Mouse (Mus musculus): ENCODE data around the gene Hoxb7. TPM values are rescaled to one million over a fixed set of nuclear protein-coding genes. Genes with fewer than 3 reads are reported as not detected.

The Hoxb7 gene
- polyA plus RNA-seq, 1 experiment: not detected

DNA sequence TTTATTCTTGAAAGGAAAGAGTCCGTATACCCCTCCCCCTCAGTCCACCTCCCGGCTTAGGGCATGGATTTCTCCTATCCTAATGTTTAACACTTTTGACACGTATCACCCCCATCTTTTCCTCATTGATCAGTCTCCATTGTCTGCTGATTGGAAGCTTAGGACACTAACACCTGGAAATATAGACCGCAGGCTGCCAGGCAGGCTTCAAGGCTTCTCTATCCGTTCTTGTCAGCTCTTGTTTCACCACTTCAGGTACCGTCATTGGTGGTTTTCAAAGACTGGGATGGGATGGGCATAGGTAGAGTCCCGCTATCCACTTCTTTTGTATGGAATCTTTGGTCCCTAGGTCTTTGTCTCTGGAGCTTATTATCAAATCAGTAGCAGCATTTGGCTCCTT, 40.7 kb downstream of the Hoxb7 start:
- no peaks in the 10 kb centered on the region for H3K9me3 ChIP-seq (replicated peaks; ENCODE audit: control insufficient read depth, insufficient read depth, low read length, poor library complexity, severe bottlenecking)
- H3K9ac ChIP-seq (ENCODE audit: low read depth, poor library complexity, severe bottlenecking): no peak overlapping the region
- peaks cover 58% of the 10 kb centered on the region for H3K27me3 ChIP-seq (ENCODE audit: control insufficient read depth, insufficient read depth, low read length, poor library complexity, severe bottlenecking)
- no peak overlapping the region for H3K4me3 ChIP-seq (ENCODE audit: low read depth, low read length)
- TF ChIP-seq EP300 (IDR thresholded peaks at IDR 0.05; ENCODE audit: insufficient read depth, low read depth, low read length) (no peak), CTCF (IDR thresholded peaks at IDR 0.05; ENCODE audit: low read depth, low read length) (no peak), POLR2A (IDR thresholded peaks at IDR 0.05; ENCODE audit: insufficient read depth, low read length) (no peak)
- H3K4me1 ChIP-seq (ENCODE audit: control insufficient read depth, insufficient read depth, low read length): peaks cover 2% of the 10 kb centered on the region
- H3K27ac ChIP-seq (ENCODE audit: insufficient read depth, low read length): no peak overlapping the region
- H3K36me3 ChIP-seq (ENCODE audit: control insufficient read depth, insufficient read depth, low read length, poor library complexity, severe bottlenecking): no peaks in the 10 kb centered on the region

DNA sequence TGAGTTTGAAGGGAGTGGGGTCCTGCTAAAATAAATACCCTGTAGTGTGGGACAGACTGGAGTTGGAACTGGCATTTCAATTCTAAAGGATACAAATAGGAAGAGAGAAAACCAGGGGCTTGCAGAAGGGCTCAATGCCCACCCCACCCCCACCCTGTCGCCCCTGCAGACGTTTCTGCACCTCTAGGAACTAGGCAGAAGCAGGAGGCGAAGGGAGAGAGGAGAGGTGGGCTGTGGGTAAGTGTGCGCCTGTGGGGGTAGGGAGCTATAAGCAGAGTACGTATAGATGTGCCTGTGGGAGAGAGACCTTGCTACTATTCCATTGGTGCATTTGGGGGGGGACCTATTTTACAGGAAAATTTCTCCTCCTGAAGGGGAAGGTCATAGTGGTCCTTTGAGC, 41.3 kb downstream of the Hoxb7 start:
- peaks cover 61% of the 10 kb centered on the region for H3K27me3 ChIP-seq (ENCODE audit: control insufficient read depth, insufficient read depth, low read length, poor library complexity, severe bottlenecking)
- no peak for TF ChIP-seq CTCF (IDR thresholded peaks at IDR 0.05; ENCODE audit: low read depth, low read length)
- TF ChIP-seq EP300 (IDR thresholded peaks at IDR 0.05; ENCODE audit: insufficient read depth, low read depth, low read length): no peak
- no peak for TF ChIP-seq POLR2A (IDR thresholded peaks at IDR 0.05; ENCODE audit: insufficient read depth, low read length)
- no peak overlapping the region for H3K4me3 ChIP-seq (ENCODE audit: low read depth, low read length)
- no peaks in the 10 kb centered on the region for H3K36me3 ChIP-seq (ENCODE audit: control insufficient read depth, insufficient read depth, low read length, poor library complexity, severe bottlenecking)
- H3K4me1 ChIP-seq (ENCODE audit: control insufficient read depth, insufficient read depth, low read length): peaks cover 2% of the 10 kb centered on the region
- H3K9ac ChIP-seq (ENCODE audit: low read depth, poor library complexity, severe bottlenecking): no peak overlapping the region
- H3K27ac ChIP-seq (ENCODE audit: insufficient read depth, low read length): no peak overlapping the region
- no peaks in the 10 kb centered on the region for H3K9me3 ChIP-seq (replicated peaks; ENCODE audit: control insufficient read depth, insufficient read depth, low read length, poor library complexity, severe bottlenecking)

DNA sequence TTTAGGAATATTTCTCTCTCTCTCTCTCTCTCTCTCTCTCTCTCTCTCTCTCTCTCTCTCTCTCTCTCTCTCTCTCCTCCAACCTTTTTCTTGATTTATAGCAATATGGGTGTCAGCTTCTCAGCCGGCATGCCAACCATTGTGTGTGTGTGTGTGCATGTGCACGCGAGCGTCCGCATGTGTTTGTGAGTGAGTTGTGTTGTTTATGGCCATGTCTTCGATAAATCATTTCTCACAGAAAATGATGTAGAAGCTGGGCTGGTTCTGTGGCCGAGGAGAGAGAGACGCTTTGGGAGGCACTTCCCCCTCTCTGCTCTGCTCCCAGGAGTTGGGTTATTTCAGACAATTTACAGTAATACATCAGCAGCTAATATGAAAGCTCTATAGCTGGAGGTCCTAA, 42.2 kb downstream of the Hoxb7 start:
- Histone ChIP-seq H3K36me3 (ENCODE audit: control insufficient read depth, insufficient read depth, low read length, poor library complexity, severe bottlenecking) (no peaks in the 10 kb centered on the region), H3K4me1 (ENCODE audit: control insufficient read depth, insufficient read depth, low read length) (peaks cover 2% of the 10 kb centered on the region), H3K9me3 (replicated peaks; ENCODE audit: control insufficient read depth, insufficient read depth, low read length, poor library complexity, severe bottlenecking) (no peaks in the 10 kb centered on the region), H3K4me3 (ENCODE audit: low read depth, low read length) (no peak overlapping the region), H3K27ac (ENCODE audit: insufficient read depth, low read length) (no peak overlapping the region), H3K9ac (ENCODE audit: low read depth, poor library complexity, severe bottlenecking) (no peak overlapping the region), H3K27me3 (ENCODE audit: control insufficient read depth, insufficient read depth, low read length, poor library complexity, severe bottlenecking) (peaks cover 64% of the 10 kb centered on the region)
- TF ChIP-seq POLR2A (IDR thresholded peaks at IDR 0.05; ENCODE audit: insufficient read depth, low read length) (no peak), EP300 (IDR thresholded peaks at IDR 0.05; ENCODE audit: insufficient read depth, low read depth, low read length) (no peak)

DNA sequence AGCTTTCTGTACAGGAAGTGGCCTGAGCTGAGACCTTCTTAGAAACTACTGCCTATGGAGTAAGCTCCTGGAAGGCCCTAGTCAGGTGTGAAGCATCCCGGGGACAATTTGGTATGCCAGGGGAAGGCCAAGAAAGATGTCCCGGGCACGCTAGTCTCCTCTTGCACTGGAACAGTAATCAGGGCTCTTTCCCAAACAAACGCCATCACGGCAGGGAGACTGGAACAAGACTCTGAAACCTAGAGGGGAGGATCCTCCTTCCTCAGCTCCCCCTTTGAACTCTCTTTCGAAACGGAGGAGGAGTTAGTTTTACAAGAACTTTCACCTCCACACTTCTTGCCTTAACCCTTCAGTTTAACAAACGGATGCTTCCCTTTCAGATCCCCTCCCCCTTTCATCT, 45.7 kb downstream of the Hoxb7 start:
- H3K4me3 ChIP-seq (ENCODE audit: low read depth, low read length): no peak overlapping the region
- no peak for TF ChIP-seq POLR2A (IDR thresholded peaks at IDR 0.05; ENCODE audit: insufficient read depth, low read length)
- H3K9ac ChIP-seq (ENCODE audit: low read depth, poor library complexity, severe bottlenecking): no peak overlapping the region
- H3K36me3 ChIP-seq (ENCODE audit: control insufficient read depth, insufficient read depth, low read length, poor library complexity, severe bottlenecking): no peaks in the 10 kb centered on the region
- no peaks in the 10 kb centered on the region for H3K9me3 ChIP-seq (replicated peaks; ENCODE audit: control insufficient read depth, insufficient read depth, low read length, poor library complexity, severe bottlenecking)
- H3K4me1 ChIP-seq (ENCODE audit: control insufficient read depth, insufficient read depth, low read length): peaks cover 2% of the 10 kb centered on the region
- no peak overlapping the region for H3K27ac ChIP-seq (ENCODE audit: insufficient read depth, low read length)
- peaks cover 62% of the 10 kb centered on the region for H3K27me3 ChIP-seq (ENCODE audit: control insufficient read depth, insufficient read depth, low read length, poor library complexity, severe bottlenecking)

DNA sequence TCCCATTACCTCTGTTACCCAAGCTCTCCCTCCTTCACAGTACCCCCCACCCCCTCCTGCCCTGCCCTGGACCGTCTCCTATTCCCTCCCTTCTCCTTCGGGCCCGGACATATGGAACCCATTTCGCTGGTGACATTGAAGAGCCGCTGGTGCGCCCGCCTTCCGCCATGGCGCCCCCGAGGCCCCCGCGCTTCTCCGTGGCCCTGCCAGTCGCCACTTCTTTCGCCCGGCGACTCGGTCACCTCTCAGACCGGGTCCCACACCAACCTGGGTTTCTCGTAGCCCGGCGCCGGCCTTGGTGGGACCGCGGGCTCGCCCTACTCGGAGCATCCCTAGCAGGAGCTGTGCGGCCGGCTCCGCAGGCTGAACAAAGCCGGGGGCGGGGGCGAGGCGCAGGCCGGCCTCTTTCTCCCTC, 46.2 kb downstream of the Hoxb7 start:
- TF ChIP-seq POLR2A (IDR thresholded peaks at IDR 0.05; ENCODE audit: insufficient read depth, low read length): no peak
- no peak for TF ChIP-seq EP300 (IDR thresholded peaks at IDR 0.05; ENCODE audit: insufficient read depth, low read depth, low read length)
- no peak for TF ChIP-seq CTCF (IDR thresholded peaks at IDR 0.05; ENCODE audit: low read depth, low read length)
- Histone ChIP-seq H3K4me3 (ENCODE audit: low read depth, low read length) (peak overlapping the region; percentile 24), H3K4me1 (ENCODE audit: control insufficient read depth, insufficient read depth, low read length) (peaks cover 2% of the 10 kb centered on the region), H3K27me3 (ENCODE audit: control insufficient read depth, insufficient read depth, low read length, poor library complexity, severe bottlenecking) (peaks cover 61% of the 10 kb centered on the region), H3K9ac (ENCODE audit: low read depth, poor library complexity, severe bottlenecking) (0 out of 2 replicates have a peak overlapping the region, but pooled peaks have one; percentile 18), H3K9me3 (replicated peaks; ENCODE audit: control insufficient read depth, insufficient read depth, low read length, poor library complexity, severe bottlenecking) (no peaks in the 10 kb centered on the region), H3K36me3 (ENCODE audit: control insufficient read depth, insufficient read depth, low read length, poor library complexity, severe bottlenecking) (no peaks in the 10 kb centered on the region), H3K27ac (ENCODE audit: insufficient read depth, low read length) (no peak overlapping the region)

DNA sequence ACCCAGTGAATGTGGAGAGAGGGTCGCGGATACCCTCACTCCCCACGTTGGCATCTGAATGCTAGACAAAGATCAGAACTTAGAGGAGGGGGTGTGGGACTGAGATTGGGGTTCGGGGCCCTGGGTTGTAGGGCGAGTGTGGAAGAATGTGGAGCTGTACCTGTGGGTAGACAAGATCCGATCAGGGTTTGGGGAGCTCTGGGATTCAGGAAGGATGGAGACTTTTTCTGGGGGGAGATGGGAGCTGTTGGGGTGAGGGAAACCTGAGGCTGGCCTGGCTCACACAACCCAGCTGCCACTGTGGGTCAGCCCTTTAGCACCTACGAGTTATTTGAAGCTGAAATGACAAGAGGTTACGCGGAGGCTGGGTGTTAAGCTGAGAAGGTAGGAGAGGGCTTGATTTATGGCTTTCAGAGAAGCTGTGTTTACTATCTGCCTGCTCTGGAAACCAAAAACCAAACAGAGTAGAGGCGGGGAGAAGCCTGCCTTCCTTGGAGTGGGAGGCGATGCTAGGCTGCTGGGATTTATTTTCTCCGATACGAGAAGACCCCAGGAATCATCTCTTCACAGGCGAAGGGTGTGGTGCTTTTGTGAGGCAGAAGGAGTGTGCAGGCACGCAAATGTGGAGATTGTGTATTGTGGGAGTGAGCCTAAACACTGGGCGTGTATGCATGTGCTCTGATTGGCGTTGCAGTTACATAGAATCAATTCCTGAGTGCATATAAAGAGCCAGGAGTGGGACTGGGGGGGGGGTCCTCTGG, 47.0 kb downstream of the Hoxb7 start:
- no peaks in the 10 kb centered on the region for H3K9me3 ChIP-seq (replicated peaks; ENCODE audit: control insufficient read depth, insufficient read depth, low read length, poor library complexity, severe bottlenecking)
- peaks cover 2% of the 10 kb centered on the region for H3K4me1 ChIP-seq (ENCODE audit: control insufficient read depth, insufficient read depth, low read length)
- no peak for TF ChIP-seq EP300 (IDR thresholded peaks at IDR 0.05; ENCODE audit: insufficient read depth, low read depth, low read length)
- TF ChIP-seq CTCF (IDR thresholded peaks at IDR 0.05; ENCODE audit: low read depth, low read length): no peak
- TF ChIP-seq POLR2A (IDR thresholded peaks at IDR 0.05; ENCODE audit: insufficient read depth, low read length): no peak
- H3K4me3 ChIP-seq (ENCODE audit: low read depth, low read length): 0 out of 2 replicates have a peak overlapping the region, but pooled peaks have one; percentile 24
- H3K27me3 ChIP-seq (ENCODE audit: control insufficient read depth, insufficient read depth, low read length, poor library complexity, severe bottlenecking): peaks cover 61% of the 10 kb centered on the region
- H3K27ac ChIP-seq (ENCODE audit: insufficient read depth, low read length): no peak overlapping the region
- H3K36me3 ChIP-seq (ENCODE audit: control insufficient read depth, insufficient read depth, low read length, poor library complexity, severe bottlenecking): no peaks in the 10 kb centered on the region
- H3K9ac ChIP-seq (ENCODE audit: low read depth, poor library complexity, severe bottlenecking): no peak overlapping the region

Measured in ES-Bruce4 (cell line).